Mouse (Mus musculus): ENCODE results near the gene Nek8.
A peak's percentile ranks its signal among the peaks of the same experiment; 100 is the strongest.

The Nek8 gene

DNA sequence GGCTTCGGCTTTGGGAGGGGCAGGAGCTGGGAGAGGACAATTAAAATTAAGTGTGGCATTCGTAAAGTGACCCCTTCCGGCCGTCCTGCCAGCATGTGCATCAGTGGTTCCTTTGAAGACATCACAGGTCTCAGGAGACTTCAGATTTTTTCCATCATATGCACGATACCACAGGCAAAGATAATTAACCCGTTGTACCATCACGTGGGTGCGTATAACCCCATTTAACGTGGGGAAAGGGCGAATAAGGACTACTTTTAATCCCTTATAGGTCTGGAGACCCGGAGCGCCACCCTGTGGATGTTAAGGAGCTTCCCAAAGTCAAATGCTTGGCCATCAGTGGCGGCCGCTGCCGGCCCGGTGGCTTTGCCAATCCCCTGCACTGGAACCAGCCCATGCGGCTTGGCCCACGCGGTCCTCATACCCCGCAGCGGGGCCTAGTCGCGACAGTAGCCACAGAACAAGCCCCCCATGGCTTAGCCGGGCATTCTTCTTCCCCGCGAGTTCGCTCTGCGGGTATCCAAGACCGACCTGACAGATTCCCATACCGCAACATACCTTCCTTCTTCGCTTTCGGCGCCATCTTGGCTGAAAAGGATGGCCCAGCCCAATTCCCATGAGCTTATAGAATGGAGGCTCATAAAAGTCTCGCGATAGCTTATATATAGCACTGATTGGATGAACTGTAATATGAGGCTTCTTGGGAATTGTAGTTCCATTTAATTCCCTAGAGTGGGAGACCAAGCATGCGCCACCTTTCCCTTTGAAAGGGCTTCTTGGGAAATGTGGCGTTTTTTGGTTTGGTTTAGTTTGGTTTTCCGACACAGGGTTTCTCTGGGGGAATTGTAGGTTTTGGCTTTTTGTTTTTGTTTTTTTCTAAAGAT, 6.7 kb upstream of the Nek8 start, which contains the start of gene Rpl23a:
Gene Rpl23a, minus strand, starts transcription at position 624 of the 884 bp plus-strand sequence.
- peak; percentile 78 to 91 for DNase-seq

DNA sequence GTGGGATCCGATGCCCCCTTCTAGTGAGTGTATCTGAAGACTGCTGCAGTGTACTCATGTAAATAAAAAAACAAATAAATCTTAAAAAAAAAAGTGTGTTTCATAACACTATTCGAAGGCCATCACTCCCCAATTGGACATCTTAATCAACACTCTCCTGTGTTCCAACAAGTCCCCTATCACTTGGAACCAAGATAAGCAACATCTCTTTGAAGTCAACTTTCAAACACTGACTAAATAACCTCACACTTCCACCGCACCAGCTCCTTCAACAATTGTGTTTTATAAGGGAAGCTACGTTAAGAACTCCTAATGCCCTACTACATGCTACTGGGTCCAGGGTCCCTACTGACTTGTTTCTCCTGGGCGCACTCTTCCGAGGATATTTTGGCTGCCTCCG, 6.0 kb upstream of the Nek8 start:
- no peak for DNase-seq

DNA sequence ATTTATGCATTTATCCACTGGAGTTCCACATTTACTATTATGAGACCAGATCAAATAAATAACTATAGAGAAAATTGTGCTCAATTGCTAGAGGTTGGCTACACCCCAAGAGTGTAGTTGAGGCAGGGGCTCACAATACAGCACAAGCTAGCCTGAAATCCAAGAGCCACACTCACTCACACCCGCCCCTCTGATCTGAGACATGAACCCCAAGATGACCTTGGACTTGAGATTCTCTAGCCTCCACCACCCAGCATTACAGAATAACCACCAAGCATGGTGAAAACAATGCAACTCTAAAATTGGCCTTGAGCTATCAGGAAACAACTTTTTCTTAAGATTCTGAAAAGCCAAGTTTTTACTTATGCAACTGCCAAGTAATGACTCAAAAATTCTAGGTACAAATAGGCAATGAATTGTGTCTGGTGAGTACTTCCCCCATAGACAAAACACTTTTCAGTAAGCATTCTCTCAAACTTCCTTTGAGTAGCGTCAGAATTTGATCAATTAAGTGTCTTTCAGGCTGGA, 5.4 kb upstream of the Nek8 start:
- DNase-seq = no peak

DNA sequence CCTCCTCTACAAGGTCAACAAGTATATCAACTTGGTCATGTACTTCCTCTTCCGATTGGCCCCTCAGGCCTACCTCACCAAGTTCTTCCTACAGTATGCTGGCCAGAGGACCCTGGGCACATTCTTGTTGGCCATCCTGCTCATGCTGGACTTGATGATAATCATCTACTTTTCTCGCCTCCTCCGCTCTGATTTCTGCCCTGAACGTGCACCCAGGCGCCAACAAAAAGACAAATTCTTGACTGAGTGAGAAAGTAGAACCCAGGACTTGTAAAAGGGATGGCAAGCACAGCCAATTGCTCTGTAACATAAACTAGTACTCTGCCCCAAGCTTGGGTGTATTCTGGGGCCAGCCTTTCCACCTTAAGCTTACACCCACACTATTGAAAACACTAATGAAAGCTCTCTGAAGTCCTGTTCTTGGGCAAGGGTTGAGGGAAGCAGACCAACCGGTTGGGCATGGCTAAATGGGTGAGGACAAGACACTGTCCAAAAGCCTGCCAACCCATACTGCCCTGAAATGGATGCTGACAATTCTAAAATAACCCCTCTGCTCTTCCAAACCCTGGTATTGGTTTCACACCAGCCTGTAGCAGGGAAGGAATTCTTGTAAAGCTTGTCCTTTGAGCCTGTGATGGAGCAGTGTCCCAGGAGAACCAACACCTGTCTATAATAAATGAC, 3.7 kb upstream of the Nek8 start:
- DNase-seq = no peak

DNA sequence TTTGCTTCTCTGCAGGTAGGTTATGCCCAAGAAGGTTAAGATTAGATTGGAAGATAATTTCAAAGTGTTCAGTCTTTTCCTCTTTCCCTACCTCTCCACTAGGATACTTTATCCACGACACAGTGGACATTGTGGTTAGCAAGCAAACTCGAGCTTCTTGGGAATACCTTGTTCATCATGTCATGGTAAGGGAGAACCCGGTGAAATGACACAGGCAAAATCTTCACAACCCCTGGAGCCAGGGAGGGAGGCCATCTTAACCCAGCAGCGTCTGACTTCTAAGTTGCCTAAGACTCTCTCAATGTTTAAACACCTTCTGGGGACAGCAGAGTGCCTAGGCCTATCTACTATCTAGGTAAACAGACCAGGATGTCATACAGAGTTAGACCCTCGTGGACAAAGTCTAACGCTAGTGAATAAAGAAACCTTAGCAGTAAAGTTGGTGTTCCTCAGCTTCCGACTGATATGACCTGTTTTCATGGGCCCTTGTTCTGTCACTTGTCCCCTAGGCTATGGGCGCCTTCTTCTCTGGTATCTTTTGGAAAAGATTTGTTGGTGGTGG, 3.0 kb upstream of the Nek8 start:
- no peak for DNase-seq

DNA sequence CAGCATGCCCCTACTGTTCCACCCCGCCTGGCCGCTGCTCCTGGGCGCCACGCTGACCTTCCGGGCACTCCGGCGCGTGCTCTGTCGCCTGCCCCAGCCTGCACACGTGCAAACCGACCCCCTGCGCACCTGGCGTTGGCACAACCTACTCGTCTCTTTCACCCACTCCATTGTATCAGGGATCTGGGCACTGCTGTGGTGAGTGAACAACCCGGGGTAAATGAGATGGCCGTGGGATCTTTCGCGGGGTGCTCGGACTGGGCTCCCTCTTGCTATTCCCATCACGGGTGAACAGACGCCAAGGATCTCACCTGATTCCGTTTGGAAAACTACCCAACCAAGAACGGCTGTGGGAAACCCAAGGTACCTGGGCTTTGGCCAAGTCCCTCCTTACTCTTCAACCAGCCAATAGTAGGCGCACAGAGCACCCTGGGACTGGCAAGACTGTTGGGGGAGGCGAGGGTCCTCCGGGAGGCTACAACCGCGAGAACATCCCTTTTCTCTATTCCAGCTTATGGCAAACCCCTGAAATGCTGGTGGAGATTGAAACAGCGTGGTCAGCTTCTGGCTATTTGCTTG, 2.5 kb upstream of the Nek8 start:
- DNase-seq = peak; percentile 90 to 92

DNA sequence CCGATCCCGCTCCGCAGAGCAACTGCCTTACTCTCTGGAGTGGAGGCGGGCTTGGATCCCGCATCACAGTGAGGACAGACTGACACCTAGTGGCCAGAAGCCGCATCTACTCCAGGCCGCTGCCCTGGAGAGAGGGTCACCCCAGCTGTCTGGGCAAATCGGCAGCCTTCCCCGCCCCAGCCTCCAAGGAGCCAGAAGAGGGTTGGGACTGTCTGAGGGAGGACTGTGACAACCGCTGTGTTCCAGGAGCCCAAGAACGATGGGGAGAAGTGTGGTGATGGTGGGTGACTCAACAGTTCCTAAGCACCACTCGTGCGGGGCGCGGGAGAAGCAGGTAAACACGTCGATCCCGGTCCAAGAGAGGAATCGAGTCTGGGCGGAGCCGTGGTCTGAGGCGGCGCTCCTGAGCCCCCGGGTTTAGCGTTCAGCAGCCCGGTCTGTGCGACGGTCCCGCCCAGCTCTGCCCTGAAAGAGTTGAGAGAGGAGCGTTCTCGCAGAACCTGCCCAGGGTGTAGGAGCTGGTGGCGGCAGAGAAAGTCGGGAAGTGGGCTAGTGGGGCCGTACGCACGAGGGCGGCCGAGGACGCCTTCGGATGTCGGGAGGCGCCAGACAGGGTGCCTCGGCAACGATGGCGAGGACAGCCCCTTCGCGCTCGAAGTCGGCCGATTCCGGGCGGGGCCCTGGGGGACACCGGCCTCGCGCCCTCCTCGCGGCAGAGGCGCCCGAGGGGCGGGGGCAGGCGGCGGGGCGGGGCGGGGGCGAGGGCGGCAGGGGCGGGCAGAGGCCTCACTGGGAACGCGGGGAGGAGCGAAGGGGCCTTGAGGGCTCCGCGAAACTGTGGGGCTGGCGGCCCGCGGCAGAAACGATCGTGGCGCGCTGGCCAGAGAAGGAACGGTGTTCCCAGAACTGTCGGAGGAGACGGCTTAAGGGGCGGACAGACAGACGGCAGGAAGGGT, 1.7 kb upstream of the Nek8 start:
- peak; percentile 96 for DNase-seq

DNA sequence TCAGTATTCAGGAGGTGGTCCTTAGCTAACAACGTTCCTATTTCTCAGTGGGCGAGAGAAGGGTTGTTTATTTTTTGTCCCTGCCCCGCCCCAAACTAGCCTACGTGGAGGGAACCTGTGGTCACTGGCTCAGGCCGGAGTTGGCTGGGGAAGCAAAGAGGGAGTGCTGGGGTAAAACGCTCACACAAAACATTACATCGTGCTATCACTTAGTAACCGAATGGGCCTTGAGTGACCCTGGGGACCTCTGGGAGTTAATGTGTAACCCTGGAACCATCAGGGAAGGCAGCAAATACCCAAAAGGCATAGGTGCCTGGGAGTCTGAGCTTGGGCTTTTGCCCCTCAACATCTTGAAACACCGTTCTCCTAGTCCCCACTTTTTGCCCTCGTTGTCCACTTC, 962 bp upstream of the Nek8 start:
- DNase-seq = peak; percentile 90 to 94

DNA sequence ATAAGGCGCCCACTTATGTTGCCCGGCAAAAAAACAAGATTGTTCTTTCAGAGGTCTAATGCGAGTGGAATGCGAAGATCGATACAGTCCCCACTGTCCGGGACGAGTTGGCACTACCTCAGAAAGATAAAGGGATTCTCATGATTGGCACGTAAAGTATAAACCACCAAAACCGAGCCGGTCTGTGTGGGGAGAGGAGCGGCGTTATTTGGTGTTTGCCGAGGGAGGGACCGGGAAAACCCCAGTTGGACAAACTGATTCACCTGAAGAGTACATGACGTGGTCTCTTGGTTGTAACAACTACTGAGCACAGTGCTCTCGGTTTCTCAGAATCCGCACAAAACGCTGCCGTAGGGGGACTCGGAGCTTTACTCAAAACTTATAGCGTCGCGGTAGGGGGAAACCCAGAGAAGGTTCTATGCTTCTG, 443 bp upstream of the Nek8 start:
- no peak for DNase-seq

DNA sequence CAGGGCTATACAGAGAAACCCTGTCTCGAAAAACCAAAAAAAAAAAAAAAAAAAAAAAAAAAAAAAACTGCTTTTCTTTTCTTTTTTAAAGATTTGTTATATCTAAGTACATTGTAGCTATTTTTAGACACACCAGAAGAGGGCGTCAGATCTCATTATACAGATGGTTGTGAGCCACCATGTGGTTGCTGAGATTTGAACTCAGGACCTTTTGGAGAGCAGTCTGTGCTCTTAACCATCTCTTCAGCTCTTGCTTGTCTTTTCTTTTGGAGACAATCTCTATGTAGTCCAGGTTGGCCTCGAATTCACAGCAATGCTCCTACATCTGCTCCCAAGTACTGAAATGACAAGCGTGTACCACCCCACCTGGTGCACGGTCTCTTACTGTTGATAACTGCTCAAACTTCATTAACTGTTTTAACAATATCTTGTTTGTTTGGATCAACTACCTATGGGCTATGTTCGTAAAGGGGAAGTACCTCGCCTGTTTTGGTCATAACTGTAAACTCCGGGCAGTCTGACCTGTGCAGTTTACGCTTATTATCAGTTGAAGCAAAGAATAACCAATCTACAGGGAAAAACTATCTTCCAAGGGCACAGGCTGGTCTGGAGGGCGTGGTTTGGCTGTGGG, 589 bp downstream of the Nek8 start:
- no peak for DNase-seq

DNA sequence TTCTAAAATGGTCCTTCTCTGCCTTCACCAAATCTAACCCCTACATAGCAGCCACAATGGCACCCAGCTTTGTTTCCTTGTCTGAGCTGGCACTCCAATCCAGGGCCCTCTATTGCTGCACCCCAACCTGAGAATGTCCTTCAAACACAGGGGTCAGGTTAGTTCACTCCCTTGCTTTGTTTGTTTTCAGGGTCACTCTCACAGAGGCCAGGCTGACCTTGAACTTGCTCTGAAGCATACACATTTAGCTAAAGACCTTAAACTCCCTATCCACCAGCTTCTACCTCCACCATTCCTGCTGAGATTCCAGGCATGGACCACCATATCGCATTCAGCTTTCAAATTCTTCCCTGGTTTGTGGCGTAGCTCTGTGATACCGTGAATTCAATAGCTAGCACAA, 2.0 kb downstream of the Nek8 start:
- no peak for DNase-seq

DNA sequence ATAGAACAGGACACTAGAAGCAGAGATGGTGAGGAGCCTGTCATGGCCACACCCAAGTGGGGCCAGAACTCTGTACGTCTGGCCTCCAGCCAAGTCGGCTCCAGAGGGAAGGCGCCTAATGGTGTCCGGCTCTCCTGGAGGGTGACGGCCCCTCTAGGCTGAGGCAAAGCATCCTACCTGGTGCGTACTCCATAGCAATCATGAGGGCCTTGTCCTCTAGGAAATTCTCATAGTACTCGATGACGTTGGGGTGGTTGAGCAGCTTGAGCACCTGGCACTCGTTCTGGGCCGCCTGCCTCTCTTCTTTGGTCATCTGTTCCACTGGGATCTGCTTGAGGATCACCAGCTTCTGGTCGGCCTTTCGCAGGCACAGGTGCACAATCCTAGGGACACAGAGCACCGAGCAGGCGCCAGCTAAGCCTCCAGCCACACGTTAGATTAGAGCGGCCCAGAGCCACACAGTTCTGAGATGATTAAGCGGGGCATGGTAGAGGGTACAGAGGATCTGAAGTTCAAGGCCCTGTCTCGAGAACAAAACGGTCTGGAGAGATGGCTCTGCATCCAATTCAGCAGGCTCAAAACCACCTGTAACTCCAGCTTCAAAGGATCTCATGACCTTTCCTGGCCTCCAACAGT, 3.6 kb downstream of the Nek8 start:
- no peak for DNase-seq

DNA sequence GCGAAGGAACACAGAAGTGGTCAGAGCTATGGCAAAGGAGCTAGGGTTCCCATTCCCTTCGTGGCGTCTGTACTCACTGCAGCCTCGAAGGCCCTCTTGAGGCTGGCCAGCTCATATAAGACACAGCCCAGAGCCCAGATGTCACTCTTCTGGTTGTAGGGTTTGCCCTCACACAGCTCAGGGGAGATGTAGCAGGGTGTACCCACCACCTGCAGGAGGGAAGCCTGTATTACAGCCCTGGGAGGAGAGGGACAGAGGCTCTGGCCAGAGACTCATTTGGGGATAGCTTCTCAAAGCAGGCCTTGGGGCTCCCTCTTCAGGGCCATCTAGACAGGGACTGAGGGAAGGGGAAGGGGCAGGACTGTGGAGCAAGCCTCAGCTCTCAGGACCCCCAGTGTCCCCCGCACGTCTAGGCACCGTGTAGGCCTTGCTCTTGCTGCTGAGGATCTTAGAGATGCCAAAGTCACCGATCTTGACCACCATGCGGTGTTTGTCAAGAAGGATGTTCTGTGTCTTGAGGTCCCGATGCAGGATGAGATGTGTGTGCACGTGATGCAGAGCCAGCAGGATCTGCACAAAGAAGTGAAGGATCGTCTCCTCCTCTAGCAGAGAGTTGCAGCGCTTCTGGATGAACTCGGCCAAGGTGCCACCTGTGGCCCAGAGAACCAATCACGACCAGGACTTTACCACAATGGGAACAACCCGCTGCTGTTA, 4.3 kb downstream of the Nek8 start:
- no peak for DNase-seq

DNA sequence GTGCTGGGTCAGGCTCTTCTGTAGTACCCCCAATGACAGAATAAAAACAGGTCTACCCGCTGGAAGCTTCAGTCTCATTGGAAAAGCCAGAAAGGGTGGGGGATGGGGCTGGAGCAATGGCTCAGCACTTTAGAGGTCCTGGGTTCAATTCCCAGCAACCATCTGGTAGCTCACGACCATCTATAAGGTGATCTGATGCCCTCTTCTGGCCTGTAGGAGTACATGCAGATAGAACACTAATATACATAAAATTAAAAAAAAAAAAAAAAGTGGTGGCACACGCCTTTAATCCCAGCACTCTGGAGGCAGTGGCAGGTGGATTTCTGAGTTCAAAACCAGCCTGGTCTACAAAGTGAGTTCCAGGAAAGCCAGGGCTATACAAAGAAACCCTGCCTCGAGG, 5.1 kb downstream of the Nek8 start:
- no peak for DNase-seq

DNA sequence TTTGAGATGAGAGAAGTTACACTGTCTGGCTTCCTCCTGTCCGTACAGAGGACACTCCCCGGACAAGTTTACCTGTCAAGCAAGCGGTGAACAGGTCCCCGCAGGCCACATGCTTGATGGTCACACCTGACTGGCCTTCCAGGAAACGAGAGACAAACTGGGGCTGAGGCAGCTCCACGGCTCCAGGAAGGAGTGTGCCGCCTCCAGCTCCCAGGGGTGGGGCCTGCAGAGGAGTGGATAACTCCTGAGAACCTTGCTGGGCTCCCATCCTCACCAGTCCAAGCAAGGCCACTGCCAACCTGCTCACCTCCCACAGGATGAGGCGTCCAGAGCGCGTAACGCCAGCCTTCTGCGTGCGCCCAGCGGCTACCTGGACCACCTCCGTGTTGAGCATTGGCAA, 6.2 kb downstream of the Nek8 start:
- peak; percentile 56 to 67 for DNase-seq

DNA sequence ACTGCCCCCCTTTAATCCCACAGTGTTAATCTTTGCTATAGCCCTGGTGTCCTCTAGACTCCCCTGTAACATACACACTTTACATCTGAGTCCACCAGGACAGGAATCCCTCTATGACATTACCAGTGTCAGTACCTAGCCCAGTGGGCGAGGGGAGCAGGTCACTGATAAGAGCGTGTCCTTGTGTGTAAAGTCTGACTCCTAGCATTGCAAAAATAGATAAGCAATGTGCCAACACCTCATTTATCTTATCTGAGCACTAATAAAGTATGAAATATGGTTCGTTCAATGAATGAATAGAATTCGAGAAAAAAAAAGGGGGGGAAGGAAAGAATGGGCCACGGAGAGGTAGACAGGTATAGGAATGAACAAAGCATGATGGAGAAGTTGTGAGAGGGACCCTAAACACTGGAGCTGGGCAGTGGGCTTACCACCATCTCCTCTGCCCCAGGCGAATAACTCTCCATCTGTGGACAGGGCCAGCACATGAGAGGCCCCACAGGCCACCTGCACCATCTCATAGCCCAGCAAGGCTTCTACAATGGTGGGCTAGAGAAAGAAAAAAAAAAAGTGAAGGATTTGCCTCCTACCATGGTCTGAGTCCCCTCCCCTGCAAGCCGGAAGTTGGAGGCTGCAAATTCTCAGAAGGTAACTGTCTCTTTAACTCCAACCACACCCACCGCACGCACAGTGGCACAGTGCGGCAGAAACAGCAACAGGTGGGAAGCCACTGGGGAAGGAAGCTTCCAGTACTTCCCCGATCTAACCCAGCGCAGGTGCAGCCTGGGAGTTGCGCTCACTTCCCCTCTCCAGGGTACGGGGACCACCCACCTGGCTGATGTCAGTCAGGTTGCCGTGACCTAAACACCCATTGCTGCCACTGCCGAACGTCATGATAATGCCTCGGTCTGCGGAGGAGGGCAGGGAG, 7.7 kb downstream of the Nek8 start:
- peak in 1 of 2 experiments; percentile 57 for DNase-seq

DNA sequence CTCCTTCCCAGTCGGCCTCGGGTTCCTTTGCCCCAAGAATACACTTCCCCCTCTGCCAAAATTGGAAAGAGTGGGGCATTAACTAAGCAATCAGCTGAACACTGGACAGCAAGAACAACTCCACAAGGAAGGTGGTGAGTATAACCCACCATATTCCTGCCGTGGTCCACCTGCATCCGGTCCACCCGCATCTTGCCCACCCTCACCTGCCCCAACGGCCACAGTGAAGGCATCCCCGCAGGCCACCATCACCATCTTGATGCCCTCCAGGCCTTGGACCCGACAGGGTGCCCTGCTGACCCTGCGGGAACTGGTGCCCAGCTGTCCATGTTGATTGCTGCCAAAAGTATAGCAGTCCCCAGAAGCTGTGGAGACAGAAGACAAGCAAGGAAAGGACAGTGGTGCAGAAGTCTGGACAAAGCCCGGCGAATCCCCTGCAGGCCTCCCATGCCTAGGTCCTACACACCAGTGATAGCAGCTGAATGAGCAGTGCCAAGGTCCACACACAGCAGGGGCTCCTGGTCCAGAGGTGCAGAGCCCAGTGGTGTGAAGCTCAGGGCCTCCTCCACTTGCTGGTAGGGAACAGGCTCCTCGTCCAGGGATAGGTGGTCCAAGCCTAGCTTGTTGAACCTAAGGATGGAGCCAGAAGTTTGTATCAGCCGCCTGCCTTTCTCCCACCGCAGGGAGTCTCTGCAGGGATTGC, 9.1 kb downstream of the Nek8 start:
- no peak for DNase-seq

DNA sequence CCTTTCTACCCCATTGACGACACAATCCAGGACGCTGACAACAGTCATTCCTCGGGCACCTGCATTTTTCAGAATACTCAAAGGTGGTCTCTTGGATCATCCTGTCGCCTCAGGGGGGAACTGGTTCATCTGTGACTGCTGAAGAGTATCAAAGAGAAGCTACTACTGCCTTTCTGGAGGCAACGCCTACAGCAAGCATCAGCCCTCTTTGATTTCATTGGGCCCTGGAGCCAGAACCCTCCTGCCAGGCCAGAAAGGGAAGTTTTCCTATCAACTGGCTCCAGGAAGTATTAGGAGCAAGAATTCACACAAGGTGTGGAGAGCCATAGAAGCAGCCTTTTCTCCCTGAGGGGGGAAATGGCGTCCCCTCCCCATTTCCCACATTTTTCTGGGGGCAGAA, 9.8 kb downstream of the Nek8 start:
- no peak for DNase-seq

DNA sequence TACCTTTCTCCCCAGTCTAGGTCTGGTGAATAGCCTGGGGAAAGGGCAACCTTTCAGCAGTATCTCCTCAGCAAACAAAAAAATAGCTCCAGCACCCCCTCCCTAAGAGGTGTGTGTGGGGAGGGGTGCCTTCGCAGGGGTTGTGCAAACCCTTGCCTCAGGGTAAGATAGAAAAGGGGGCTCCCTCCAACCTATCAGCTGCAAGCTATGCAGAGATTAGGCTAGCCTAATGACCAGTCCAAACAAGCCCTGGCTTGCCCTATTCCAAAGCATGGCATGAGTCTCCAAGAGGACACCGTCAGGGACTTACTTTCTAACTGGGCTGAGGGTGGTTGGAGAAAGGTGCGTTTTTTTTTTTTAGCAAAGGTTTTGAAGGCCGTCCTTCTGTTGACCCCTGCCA, 10.3 kb downstream of the Nek8 start:
- DNase-seq = no peak

Data from kidney, postnatal 36 days (tissue).